Mouse (Mus musculus) heart, embryonic 13.5 days (tissue): Measurements from ENCODE around the gene Gm17509. TPM values are rescaled to one million over a fixed set of nuclear protein-coding genes. Genes with fewer than 3 reads are reported as not detected.

ENCODE experiments used
- ATAC-seq: fragments of 200-750 bp; cut with Nextera tagmentation; 2 replicates; pipeline ENCODE4 v1.8.0; 2017; ENCODE audit warnings: moderate TSS enrichment; ENCODE audit not compliant: insufficient number of reproducible peaks, low FRiP score, low TSS enrichment; ENCODE audit errors: extremely low read depth
- H3K27ac ChIP-seq: fragments of 300-500 bp; sonication (generic); replicated peaks from 2 replicates; pipeline ENCODE4 v1.5.1; 2015; ENCODE audit warnings: moderate library complexity, mild to moderate bottlenecking, inconsistent platforms
- H3K27me3 ChIP-seq: fragments of 300-500 bp; sonication (generic); replicated peaks from 2 replicates; pipeline ENCODE4 v1.6.1; 2015; ENCODE audit warnings: mild to moderate bottlenecking, inconsistent platforms
- H3K36me3 ChIP-seq: fragments of 300-500 bp; sonication (generic); 2 replicates; pipeline ENCODE4 v1.6.1; 2015; ENCODE audit warnings: mild to moderate bottlenecking, inconsistent platforms
- H3K4me1 ChIP-seq: fragments of 300-500 bp; sonication (generic); 2 replicates; pipeline ENCODE4 v1.6.1; 2015; ENCODE audit warnings: inconsistent platforms
- H3K4me2 ChIP-seq: fragments of 300-500 bp; sonication (generic); 2 replicates; pipeline ENCODE4 v1.6.1; 2015; ENCODE audit warnings: inconsistent platforms, mild to moderate bottlenecking, moderate library complexity
- H3K4me3 ChIP-seq: fragments of 300-500 bp; sonication (generic); 2 replicates; pipeline ENCODE4 v1.5.1; 2015; ENCODE audit warnings: moderate library complexity, mild to moderate bottlenecking, inconsistent platforms
- H3K9ac ChIP-seq: fragments of 300-500 bp; sonication (generic); 2 replicates; pipeline ENCODE4 v1.6.1; 2015; ENCODE audit warnings: inconsistent platforms, mild to moderate bottlenecking, moderate library complexity
- H3K9me3 ChIP-seq: fragments of 300-500 bp; sonication (generic); 2 replicates; pipeline ENCODE4 v1.6.1; 2016; ENCODE audit warnings: inconsistent platforms
- WGBS: fragments of 180-500 bp; shearing (Covaris S2); methylation state at CpG from one replicate; pipeline ENCODE4 v1.1.7; 2015; ENCODE audit warnings: mixed read lengths; 5-methylcytosine and 5-hydroxymethylcytosine counted together
- polyA plus RNA-seq: library from polyadenylated mRNA; unstranded; fragments of >200 nt; fragmentation: Nextera tagmentation; extraction: Ambion mirVana; gene quantifications from 2 replicates; pipeline ENCODE4 v1.2.1, GENCODE M21; 2015

Gm17509 gene
- polyA plus RNA-seq, 1 experiment from 2014 or later = 0.07 TPM

- Histone ChIP-seq H3K27me3 (no peaks in the 10 kb centered on the region), H3K4me3 (no peak overlapping the region), H3K9ac (no peak overlapping the region), H3K4me2 (no peak overlapping the region), H3K36me3 (no peaks in the 10 kb centered on the region), H3K27ac (no peak overlapping the region), H3K9me3 (no peaks in the 10 kb centered on the region), H3K4me1 (0 out of 2 replicates have a peak, but pooled peaks cover 3% of the 10 kb centered on the region)
- 54% methylated on average over 6 of the region's 6 CpGs for WGBS
- no peak for ATAC-seq
These were observed 4.7 kb upstream of the Gm17509 start for GRCm38 (mm10) chr13:117225561-117225960.

GRCm38 (mm10) chr13:117224901-117225300 lies 4.0 kb upstream of the Gm17509 start:
- H3K4me3 ChIP-seq = no peak overlapping the region
- no peaks in the 10 kb centered on the region for H3K27me3 ChIP-seq
- no peak for ATAC-seq
- H3K4me2 ChIP-seq = no peak overlapping the region
- no peaks in the 10 kb centered on the region for H3K36me3 ChIP-seq
- H3K4me1 ChIP-seq = peaks cover 8% of the 10 kb centered on the region
- no peak overlapping the region for H3K9ac ChIP-seq
- 48% methylated on average over 2 of the region's 2 CpGs for WGBS
- no peak overlapping the region for H3K27ac ChIP-seq
- no peaks in the 10 kb centered on the region for H3K9me3 ChIP-seq

- 57% methylated on average over 5 of the region's 5 CpGs for WGBS
- no peaks in the 10 kb centered on the region; the same call in 1 of the 2 replicates for H3K27me3 ChIP-seq
- no peak overlapping the region for H3K27ac ChIP-seq
- peaks cover 11% of the 10 kb centered on the region for H3K4me1 ChIP-seq
- no peak for ATAC-seq
- no peaks in the 10 kb centered on the region for H3K36me3 ChIP-seq
- H3K4me3 ChIP-seq = no peak overlapping the region
- H3K9me3 ChIP-seq = no peaks in the 10 kb centered on the region
- H3K9ac ChIP-seq = no peak overlapping the region
- H3K4me2 ChIP-seq = no peak overlapping the region
These were observed 2.2 kb upstream of the Gm17509 start for GRCm38 (mm10) chr13:117223125-117223524.

- no peak overlapping the region for H3K27ac ChIP-seq
- H3K4me3 ChIP-seq = peak overlapping the region; percentile 82
- peak overlapping the region; percentile 98 for H3K4me2 ChIP-seq
- H3K36me3 ChIP-seq = no peaks in the 10 kb centered on the region
- H3K9me3 ChIP-seq = no peaks in the 10 kb centered on the region
- no peak for ATAC-seq
- 9% methylated on average over 16 of the region's 16 CpGs for WGBS
- H3K9ac ChIP-seq = peak overlapping the region; percentile 81
- H3K27me3 ChIP-seq = no peaks in the 10 kb centered on the region; the same call in 1 of the 2 replicates
- peaks cover 7% of the 10 kb centered on the region for H3K4me1 ChIP-seq
These were observed 889 bp downstream of the Gm17509 start for GRCm38 (mm10) chr13:117219871-117220500.

GRCm38 (mm10) chr13:117218092-117218491 lies 2.8 kb downstream of the Gm17509 start:
- H3K27ac ChIP-seq = no peak overlapping the region
- no peak overlapping the region for H3K9ac ChIP-seq
- no peaks in the 10 kb centered on the region for H3K9me3 ChIP-seq
- no peaks in the 10 kb centered on the region; the same call in 1 of the 2 replicates for H3K27me3 ChIP-seq
- H3K36me3 ChIP-seq = no peaks in the 10 kb centered on the region
- ATAC-seq = no peak
- H3K4me1 ChIP-seq = peaks cover 7% of the 10 kb centered on the region
- no peak overlapping the region for H3K4me2 ChIP-seq
- H3K4me3 ChIP-seq = no peak overlapping the region
- WGBS = 86% methylated on average over 2 of the region's 2 CpGs

- ATAC-seq = no peak
- H3K4me1 ChIP-seq = peaks cover 7% of the 10 kb centered on the region
- H3K27me3 ChIP-seq = no peaks in the 10 kb centered on the region; the same call in 1 of the 2 replicates
- WGBS = 69% methylated on average over 11 of the region's 11 CpGs
- H3K27ac ChIP-seq = no peak overlapping the region
- no peaks in the 10 kb centered on the region for H3K36me3 ChIP-seq
- no peaks in the 10 kb centered on the region for H3K9me3 ChIP-seq
- H3K9ac ChIP-seq = no peak overlapping the region
- no peak overlapping the region for H3K4me2 ChIP-seq
- no peak overlapping the region for H3K4me3 ChIP-seq
These were observed 3.3 kb downstream of the Gm17509 start for GRCm38 (mm10) chr13:117217621-117218020.

GRCm38 (mm10) chr13:117216752-117217363 lies 4.0 kb downstream of the Gm17509 start:
- H3K9ac ChIP-seq = no peak overlapping the region
- H3K4me2 ChIP-seq = no peak overlapping the region
- H3K4me1 ChIP-seq = peaks cover 7% of the 10 kb centered on the region
- H3K4me3 ChIP-seq = no peak overlapping the region
- no peak overlapping the region for H3K27ac ChIP-seq
- no peaks in the 10 kb centered on the region for H3K9me3 ChIP-seq
- H3K27me3 ChIP-seq = no peaks in the 10 kb centered on the region; the same call in 1 of the 2 replicates
- no peak for ATAC-seq
- 33% methylated on average over 9 of the region's 9 CpGs for WGBS
- H3K36me3 ChIP-seq = no peaks in the 10 kb centered on the region

- H3K36me3 ChIP-seq = no peaks in the 10 kb centered on the region
- no peak overlapping the region for H3K4me3 ChIP-seq
- no peaks in the 10 kb centered on the region for H3K9me3 ChIP-seq
- H3K27ac ChIP-seq = no peak overlapping the region
- peaks cover 7% of the 10 kb centered on the region for H3K4me1 ChIP-seq
- no peak for ATAC-seq
- H3K9ac ChIP-seq = no peak overlapping the region
- no peaks in the 10 kb centered on the region; the same call in 1 of the 2 replicates for H3K27me3 ChIP-seq
- 30% methylated on average over 10 of the region's 10 CpGs for WGBS
- no peak overlapping the region for H3K4me2 ChIP-seq
These were observed 4.7 kb downstream of the Gm17509 start for GRCm38 (mm10) chr13:117216126-117216525.

- WGBS = 22% methylated on average over 10 of the region's 10 CpGs
These were observed 5.4 kb downstream of the Gm17509 start for GRCm38 (mm10) chr13:117215481-117215880.

GRCm38 (mm10) chr13:117211386-117211875 lies 9.4 kb downstream of the Gm17509 start:
- Histone ChIP-seq H3K4me3 (no peak overlapping the region), H3K27me3 (no peaks in the 10 kb centered on the region), H3K9me3 (no peaks in the 10 kb centered on the region), H3K4me2 (no peak overlapping the region), H3K27ac (no peak overlapping the region), H3K4me1 (0 out of 2 replicates have a peak, but pooled peaks cover 3% of the 10 kb centered on the region), H3K36me3 (no peaks in the 10 kb centered on the region), H3K9ac (no peak overlapping the region)
- ATAC-seq = no peak
- 59% methylated on average over 11 of the region's 11 CpGs for WGBS

More at GRCm38 (mm10) chr13:117215481-117215880, 5.4 kb downstream of the Gm17509 start:
- no peaks in the 10 kb centered on the region; the same call in 1 of the 2 replicates for H3K27me3 ChIP-seq
- H3K27ac ChIP-seq = no peak overlapping the region
- H3K9ac ChIP-seq = no peak overlapping the region
- no peaks in the 10 kb centered on the region for H3K9me3 ChIP-seq
- H3K4me3 ChIP-seq = no peak overlapping the region
- H3K4me1 ChIP-seq = peaks cover 7% of the 10 kb centered on the region
- H3K36me3 ChIP-seq = no peaks in the 10 kb centered on the region
- no peak for ATAC-seq
- peak overlapping the region; percentile 38 for H3K4me2 ChIP-seq

- H3K4me1 ChIP-seq = 0 out of 2 replicates have a peak, but pooled peaks cover 3% of the 10 kb centered on the region
- no peak within 1 kb of the TSS for H3K27ac ChIP-seq
- no peak within 1 kb of the TSS; the same call in 1 of the 2 replicates for H3K4me2 ChIP-seq
- no peaks in the 10 kb centered on the region for H3K27me3 ChIP-seq
- H3K9me3 ChIP-seq = no peaks in the 10 kb centered on the region
- H3K4me3 ChIP-seq = no peak within 1 kb of the TSS
- H3K9ac ChIP-seq = no peak within 1 kb of the TSS
- 27% methylated on average over 5 of the region's 6 CpGs for WGBS
- ATAC-seq = no peak
- H3K36me3 ChIP-seq = no peaks in the 10 kb centered on the region
These were observed 12.6 kb downstream of the Gm17509 start, which contains the start of gene Emb for GRCm38 (mm10) chr13:117208236-117208635. TSS of gene Emb (plus strand) at chr13:117208536.
